ENCODE assay signal across 15 mouse cellular contexts in genomic region chr6:142781286-142781685, GRCm38 (mm10). TPM values are rescaled to one million over a fixed set of nuclear protein-coding genes. Genes with fewer than 3 reads are reported as not detected.
"Had no signal": no experiment of that assay in that cellular context is flagged by ENCODE, and none has a peak within 500 bp of the region (broad histone marks: within the 10 kb centered on the region; RNA-seq: fewer than 3 reads in every experiment).

No protein-coding gene starts in this region.

- ATAC-seq: lung, postnatal 0 days had no signal

- H3K4me3 ChIP-seq: left cerebral cortex, adult 2 months; limb, embryonic 10.5 days; liver, embryonic 15.5 days; midbrain, embryonic 12.5 days; neural tube, embryonic 13.5 days had no signal

- H3K36me3 ChIP-seq: limb, embryonic 10.5 days; midbrain, embryonic 12.5 days had no signal

- H3K9ac ChIP-seq: liver, embryonic 15.5 days; midbrain, embryonic 12.5 days; neural tube, embryonic 13.5 days had no signal

- H3K27ac ChIP-seq: left cerebral cortex, adult 2 months; limb, embryonic 10.5 days; liver, embryonic 15.5 days; midbrain, embryonic 12.5 days; neural tube, embryonic 13.5 days; stomach, postnatal 0 days had no signal

- H3K4me1 ChIP-seq: limb, embryonic 10.5 days had no signal

- DNase-seq: kidney, adult 18-20 months; kidney, postnatal 10 days; kidney, postnatal 4 days; lung, adult 2 months; lung, postnatal 4 days; thymus, postnatal 4 days had no signal

- H3K4me2 ChIP-seq: liver, embryonic 11.5 days; liver, embryonic 15.5 days; midbrain, embryonic 12.5 days; neural tube, embryonic 13.5 days had no signal

- H3K27me3 ChIP-seq: liver, embryonic 15.5 days; midbrain, embryonic 12.5 days; neural tube, embryonic 13.5 days had no signal

- H3K9me3 ChIP-seq: limb, embryonic 10.5 days; liver, embryonic 15.5 days; midbrain, embryonic 12.5 days; neural tube, embryonic 13.5 days had no signal

RNA-seq across cellular contexts. Expression of gene Sult6b2, which starts 23.0 kb away (rescaled TPM):
- total RNA-seq: left cerebral cortex, adult 2 months; megakaryocyte, adult 5-6 weeks had no signal
- polyA plus RNA-seq: limb, embryonic 10.5 days; lung, adult 2 months; lung, postnatal 0 days; midbrain, embryonic 12.5 days; stomach, postnatal 0 days had no signal
